Mouse (Mus musculus): Measurements from ENCODE around the gene Gpha2.

GRCm38 (mm10) chr19:6262839-6263433 lies 36.8 kb downstream of the Gpha2 start:
- TF ChIP-seq CTCF (IDR thresholded peaks at IDR 0.05; ENCODE audit: borderline replicate concordance, insufficient read depth, low read depth, low read length) (no peak), POLR2A (IDR thresholded peaks at IDR 0.05; ENCODE audit: borderline replicate concordance, insufficient read depth, low read length) (no peak)

Measured in cerebellum, adult 2 months (tissue).